Mouse (Mus musculus): ENCODE measurements around the gene Fam131c.

DNA sequence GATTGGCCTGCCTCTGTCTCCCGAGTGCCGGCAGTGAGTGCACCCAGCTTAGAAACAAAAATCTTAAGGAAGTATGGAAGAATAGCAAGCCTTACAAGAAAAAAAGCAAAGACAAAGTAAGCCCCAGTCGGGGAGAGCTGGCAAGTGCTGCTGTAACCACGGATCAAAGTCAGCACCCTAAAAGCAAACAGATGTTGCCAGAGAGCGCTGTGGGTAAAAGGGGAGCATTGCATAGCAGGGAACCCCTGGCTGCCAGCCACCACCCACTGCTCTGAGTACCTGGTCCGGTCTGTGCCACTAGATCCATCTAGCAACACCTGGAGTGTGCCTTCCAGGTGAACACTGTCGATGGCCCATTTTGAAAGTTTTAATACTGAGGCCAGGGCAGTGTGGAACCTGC is 35.8 kb upstream of the Fam131c start:
- TF ChIP-seq EP300 (IDR thresholded peaks at IDR 0.05; ENCODE audit: low read depth), result no peak
- no peak for TF ChIP-seq CTCF (IDR thresholded peaks at IDR 0.05; ENCODE audit: low read depth)
